Mouse (Mus musculus) forebrain, embryonic 16.5 days (tissue): ENCODE data around the gene Defb36. TPM values are rescaled to one million over a fixed set of nuclear protein-coding genes. Genes with fewer than 3 reads are reported as not detected.

ENCODE experiments used
- ATAC-seq: fragments of 200-750 bp; cut with Nextera tagmentation; 2 replicates; pipeline ENCODE4 v1.8.0; 2017; ENCODE audit warnings: mild to moderate bottlenecking, moderate library complexity
- H3K27ac ChIP-seq: fragments of 300-500 bp; sonication (generic); 2 replicates; pipeline ENCODE4 v1.5.1; 2014; ENCODE audit warnings: low read length, control low read depth
- H3K27me3 ChIP-seq: fragments of 300-500 bp; sonication (generic); replicated peaks from 2 replicates; pipeline ENCODE4 v1.6.1; 2014; ENCODE audit warnings: low read length; ENCODE audit not compliant: control insufficient read depth, insufficient read depth
- H3K36me3 ChIP-seq: fragments of 300-500 bp; sonication (generic); 2 replicates; pipeline ENCODE4 v1.6.1; 2014; ENCODE audit not compliant: control insufficient read depth, insufficient read depth
- H3K4me1 ChIP-seq: fragments of 300-500 bp; sonication (generic); replicated peaks from 2 replicates; pipeline ENCODE4 v1.6.1; 2014; ENCODE audit warnings: low read length; ENCODE audit not compliant: control insufficient read depth, insufficient read depth
- H3K4me2 ChIP-seq: fragments of 300-500 bp; sonication (generic); 2 replicates; pipeline ENCODE4 v1.6.1; 2014; ENCODE audit warnings: mild to moderate bottlenecking, low read length, control low read depth
- H3K4me3 ChIP-seq: fragments of 300-500 bp; sonication (generic); replicated peaks from 2 replicates; pipeline ENCODE4 v1.5.1; 2014; ENCODE audit warnings: mild to moderate bottlenecking, low read length, control low read depth
- H3K9ac ChIP-seq: fragments of 300-500 bp; sonication (generic); replicated peaks from 2 replicates; pipeline ENCODE4 v1.6.1; 2014; ENCODE audit warnings: low read depth, low read length, control low read depth
- H3K9me3 ChIP-seq: fragments of 300-500 bp; sonication (generic); 2 replicates; pipeline ENCODE4 v1.6.1; 2016; ENCODE audit warnings: low read length; ENCODE audit not compliant: control insufficient read depth
- WGBS: fragments of 180-500 bp; shearing (Covaris S2); extraction: QIAGEN DNeasy Blood & Tissue Kit; methylation state at CpG from one replicate; pipeline ENCODE4 v1.1.7; 2014; 5-methylcytosine and 5-hydroxymethylcytosine counted together
- polyA plus RNA-seq: library from polyadenylated mRNA; unstranded; fragments of >200 nt; fragmentation: Nextera tagmentation; extraction: Ambion mirVana; gene quantifications from 2 replicates; pipeline ENCODE4 v1.2.1, GENCODE M21; 2015

Defb36 gene
- polyA plus RNA-seq, 1 experiment from 2014 or later, result not detected

DNA sequence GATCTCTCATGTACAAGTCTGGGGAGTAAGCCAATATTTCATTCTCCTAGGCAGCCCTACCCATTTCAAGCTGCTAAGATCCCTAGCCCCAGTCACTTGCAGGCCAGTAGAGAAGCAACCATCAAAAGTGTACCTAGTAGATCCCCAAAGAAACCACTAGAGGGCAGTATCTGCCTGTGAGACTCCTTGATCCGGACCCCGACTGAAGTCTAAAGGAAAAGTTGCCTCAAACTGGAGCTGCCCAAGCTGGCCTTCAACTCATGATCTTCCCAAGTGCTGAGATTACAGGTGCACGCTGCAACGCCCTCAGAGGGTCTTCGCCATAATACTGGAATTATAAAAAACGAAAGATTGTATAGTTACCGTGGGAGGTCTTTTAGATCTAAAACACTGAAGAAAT, 11.4 kb downstream of the Defb36 start:
- ATAC-seq, result peak; percentile 79
- H3K9me3 ChIP-seq, result no peaks in the 10 kb centered on the region
- H3K4me1 ChIP-seq, result 0 out of 2 replicates have a peak, but pooled peaks cover 2% of the 10 kb centered on the region
- no peak overlapping the region for H3K4me2 ChIP-seq
- no peaks in the 10 kb centered on the region for H3K36me3 ChIP-seq
- no peaks in the 10 kb centered on the region for H3K27me3 ChIP-seq
- no peak overlapping the region for H3K9ac ChIP-seq
- H3K27ac ChIP-seq, result no peak overlapping the region
- 9% methylated on average over 7 of the region's 7 CpGs for WGBS
- no peak overlapping the region for H3K4me3 ChIP-seq

DNA sequence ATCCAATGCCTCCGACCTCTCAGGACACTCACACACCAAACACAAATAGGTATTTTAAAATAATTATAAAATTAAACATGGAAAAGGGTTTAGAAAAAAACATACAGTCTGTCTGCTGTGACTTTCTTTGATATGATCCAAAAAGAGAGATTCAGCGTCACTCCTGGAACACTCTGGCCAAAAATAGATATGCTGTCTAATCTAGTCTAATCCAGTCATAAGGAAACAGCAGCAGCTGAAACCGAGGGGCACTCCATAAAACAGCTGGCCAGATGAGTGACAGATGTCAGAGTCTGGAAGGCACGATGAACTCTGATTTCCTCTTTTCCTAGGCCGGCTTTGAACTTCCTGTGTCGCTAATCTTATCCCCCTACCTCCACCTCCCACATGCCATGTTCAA, 12.3 kb downstream of the Defb36 start:
- H3K9ac ChIP-seq, result no peak overlapping the region
- H3K9me3 ChIP-seq, result no peaks in the 10 kb centered on the region
- no peak overlapping the region for H3K4me2 ChIP-seq
- ATAC-seq, result no peak
- no peaks in the 10 kb centered on the region for H3K27me3 ChIP-seq
- H3K4me1 ChIP-seq, result 0 out of 2 replicates have a peak, but pooled peaks cover 2% of the 10 kb centered on the region
- 84% methylated on average over 6 of the region's 6 CpGs for WGBS
- H3K27ac ChIP-seq, result no peak overlapping the region
- H3K4me3 ChIP-seq, result no peak overlapping the region
- no peaks in the 10 kb centered on the region for H3K36me3 ChIP-seq

DNA sequence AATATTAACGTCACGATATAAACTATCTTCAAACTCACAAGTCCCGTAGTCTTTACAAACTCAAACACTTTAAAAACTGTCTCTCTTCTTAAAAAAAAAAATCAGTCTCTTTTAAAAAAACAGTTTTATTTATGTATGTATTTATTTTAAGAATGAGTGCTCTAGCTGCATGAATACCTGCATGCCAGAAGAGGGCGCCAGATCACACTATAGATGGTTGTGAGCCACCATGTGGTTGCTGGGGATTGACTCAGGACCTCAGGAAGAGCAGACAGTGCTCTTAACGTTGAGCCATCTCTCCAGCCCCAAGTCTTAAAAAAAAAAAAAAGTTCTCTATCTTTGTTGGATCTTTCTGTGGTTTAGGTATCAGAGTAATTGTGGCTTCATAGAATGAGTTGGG, 13.2 kb downstream of the Defb36 start:
- no peaks in the 10 kb centered on the region for H3K27me3 ChIP-seq
- H3K36me3 ChIP-seq, result no peaks in the 10 kb centered on the region
- H3K4me3 ChIP-seq, result no peak overlapping the region
- no peak for ATAC-seq
- no peaks in the 10 kb centered on the region for H3K9me3 ChIP-seq
- no peak overlapping the region for H3K27ac ChIP-seq
- H3K4me2 ChIP-seq, result no peak overlapping the region
- no peak overlapping the region for H3K9ac ChIP-seq
- H3K4me1 ChIP-seq, result no peaks in the 10 kb centered on the region
- WGBS, result 58% methylated on average over 5 of the region's 5 CpGs

DNA sequence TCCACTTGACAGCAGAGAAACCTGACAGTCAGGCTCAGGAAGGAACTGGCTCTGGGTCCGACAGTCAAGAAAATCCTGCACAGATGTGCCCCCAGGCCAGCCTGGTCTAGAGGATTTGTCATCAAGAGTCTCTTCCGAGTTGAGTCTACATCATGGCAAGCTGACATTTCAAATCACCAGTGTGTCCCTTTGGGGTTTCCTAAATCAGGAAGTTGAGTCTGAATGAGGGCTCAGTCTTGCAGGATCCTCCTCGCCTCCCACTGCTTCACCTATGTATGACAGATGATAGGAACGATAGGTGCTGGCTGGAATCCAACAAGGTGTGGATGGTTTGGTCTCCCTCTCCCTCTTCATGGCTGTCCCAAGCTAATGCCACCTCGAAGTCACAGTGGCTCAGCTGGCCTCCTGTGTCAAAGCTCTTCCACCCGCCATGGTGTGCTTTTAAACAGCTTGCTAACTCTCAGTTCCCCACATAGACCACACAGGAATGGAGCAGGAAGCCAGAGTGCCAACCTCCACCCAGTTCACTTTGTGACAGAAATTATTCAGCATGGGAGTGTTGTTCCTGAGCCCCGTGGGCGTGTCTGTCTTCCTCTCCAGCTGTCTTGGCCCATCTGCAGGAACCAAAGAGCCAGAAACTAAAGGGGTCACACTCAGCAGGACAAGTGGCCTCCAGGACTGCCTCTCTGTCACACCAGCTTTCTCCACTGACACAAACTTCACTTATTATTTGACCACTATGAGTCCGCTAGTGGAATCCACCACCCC, 16.4 kb downstream of the Defb36 start:
- no peak overlapping the region for H3K4me2 ChIP-seq
- no peaks in the 10 kb centered on the region for H3K4me1 ChIP-seq
- no peaks in the 10 kb centered on the region for H3K9me3 ChIP-seq
- no peak overlapping the region for H3K9ac ChIP-seq
- no peak overlapping the region for H3K4me3 ChIP-seq
- H3K27ac ChIP-seq, result no peak overlapping the region
- WGBS, result 77% methylated on average over 9 of the region's 9 CpGs
- H3K36me3 ChIP-seq, result no peaks in the 10 kb centered on the region
- ATAC-seq, result no peak
- H3K27me3 ChIP-seq, result peaks cover 3% of the 10 kb centered on the region; the same call in 1 of the 2 replicates

- H3K9ac ChIP-seq, result no peak overlapping the region
- no peaks in the 10 kb centered on the region for H3K9me3 ChIP-seq
- H3K36me3 ChIP-seq, result no peaks in the 10 kb centered on the region
- ATAC-seq, result no peak
- no peak overlapping the region for H3K4me3 ChIP-seq
- H3K27me3 ChIP-seq, result peaks cover 16% of the 10 kb centered on the region
- H3K27ac ChIP-seq, result no peak overlapping the region
- H3K4me2 ChIP-seq, result no peak overlapping the region
- 92% methylated on average over 13 of the region's 13 CpGs for WGBS
- H3K4me1 ChIP-seq, result peaks cover 8% of the 10 kb centered on the region
These were observed 18.0 kb downstream of the Defb36 start for GRCm38 (mm10) chr2:152622151-152622550.

DNA sequence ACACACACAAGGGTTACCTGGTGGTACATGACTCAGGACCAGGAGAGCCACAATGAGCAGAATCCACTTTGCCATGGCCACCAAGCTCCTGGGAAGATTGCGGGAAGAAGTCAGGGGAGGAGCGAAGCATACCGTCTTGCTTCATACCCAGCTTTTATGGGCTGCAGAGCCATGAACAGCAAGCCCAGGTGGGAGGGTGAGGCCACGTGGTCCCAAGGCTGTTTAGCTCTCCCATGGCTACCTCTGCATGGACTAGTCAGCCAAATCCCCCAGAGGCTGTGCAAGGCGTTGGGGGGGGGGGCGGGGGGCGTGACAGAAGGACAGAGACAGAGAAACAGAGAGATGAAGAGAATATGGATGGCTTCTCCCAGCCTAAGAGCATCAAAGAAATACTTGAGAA, 18.8 kb downstream of the Defb36 start, which contains the start of gene Defb25:
Gene Defb25 (minus strand): TSS at position 101 of the 400 bp plus-strand sequence.
- Histone ChIP-seq H3K9me3 (no peaks in the 10 kb centered on the region), H3K36me3 (no peaks in the 10 kb centered on the region), H3K4me3 (no peak within 1 kb of the TSS), H3K27me3 (peaks cover 22% of the 10 kb centered on the region), H3K27ac (no peak within 1 kb of the TSS), H3K9ac (no peak within 1 kb of the TSS), H3K4me2 (no peak within 1 kb of the TSS), H3K4me1 (peaks cover 10% of the 10 kb centered on the region)
- ATAC-seq, result no peak
- 80% methylated on average over 7 of the region's 7 CpGs for WGBS

- Histone ChIP-seq H3K9ac (no peak overlapping the region), H3K27me3 (peaks cover 34% of the 10 kb centered on the region), H3K36me3 (no peaks in the 10 kb centered on the region), H3K4me1 (peaks cover 10% of the 10 kb centered on the region), H3K4me2 (no peak overlapping the region), H3K9me3 (no peaks in the 10 kb centered on the region), H3K27ac (no peak overlapping the region), H3K4me3 (no peak overlapping the region)
- ATAC-seq, result no peak
- WGBS, result 89% methylated on average over 2 of the region's 2 CpGs
These were observed 20.4 kb downstream of the Defb36 start for GRCm38 (mm10) chr2:152624566-152624965.

DNA sequence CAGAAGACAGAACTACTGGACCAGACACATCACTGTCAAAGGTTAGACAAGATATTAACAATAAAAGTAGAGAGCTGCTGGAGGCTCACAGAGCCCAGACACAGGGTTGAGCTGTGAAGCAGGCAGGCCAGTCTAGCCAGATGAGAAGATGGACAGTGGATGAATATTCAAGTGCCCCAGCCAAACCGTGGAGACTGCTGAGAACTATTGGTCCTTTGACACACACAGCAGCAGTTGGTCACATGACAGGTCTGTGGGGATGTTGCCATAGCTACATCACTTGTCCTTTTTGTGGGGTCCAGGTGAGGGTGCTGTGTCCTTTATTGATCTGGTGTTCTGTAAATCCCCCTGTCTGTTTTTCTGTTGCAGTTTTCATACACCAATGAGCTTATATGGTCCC, 21.1 kb downstream of the Defb36 start:
- no peaks in the 10 kb centered on the region for H3K9me3 ChIP-seq
- H3K4me1 ChIP-seq, result peaks cover 10% of the 10 kb centered on the region
- no peak overlapping the region for H3K27ac ChIP-seq
- H3K27me3 ChIP-seq, result peaks cover 34% of the 10 kb centered on the region
- 5% methylated on average over 1 of the region's 1 CpGs for WGBS
- ATAC-seq, result no peak
- H3K4me2 ChIP-seq, result no peak overlapping the region
- H3K9ac ChIP-seq, result no peak overlapping the region
- no peak overlapping the region for H3K4me3 ChIP-seq
- no peaks in the 10 kb centered on the region for H3K36me3 ChIP-seq

GRCm38 (mm10) chr2:152626774-152627591, 22.9 kb downstream of the Defb36 start, which contains the start of gene Rem1:
Gene Rem1 (plus strand): TSS chr2:152626951.
- H3K4me2 ChIP-seq, result peak within 1 kb of the TSS; percentile 54
- ATAC-seq, result no peak
- H3K27me3 ChIP-seq, result peaks cover 34% of the 10 kb centered on the region
- H3K27ac ChIP-seq, result no peak within 1 kb of the TSS
- WGBS, result under 1% methylated on average over 56 of the region's 59 CpGs
- peak within 1 kb of the TSS; percentile 29 for H3K4me3 ChIP-seq
- H3K36me3 ChIP-seq, result no peaks in the 10 kb centered on the region
- peaks cover 10% of the 10 kb centered on the region for H3K4me1 ChIP-seq
- H3K9me3 ChIP-seq, result no peaks in the 10 kb centered on the region
- H3K9ac ChIP-seq, result peak within 1 kb of the TSS; percentile 5; the same call in 1 of the 2 replicates
